Mouse (Mus musculus) CD4-positive, CD25-positive, alpha-beta regulatory T cell, adult 4 months (primary cell): ENCODE results near the gene Zfp512b. TPM values are rescaled to one million over a fixed set of nuclear protein-coding genes. Genes with fewer than 3 reads are reported as not detected.
A peak's percentile ranks its signal among the peaks of the same experiment; 100 is the strongest.

Source experiments
- ATAC-seq: one replicate; pipeline ENCODE4 v1.8.0; 2017
- polyA plus RNA-seq, 2 experiments: library from polyadenylated mRNA; unstranded; fragments of 100-300 nt; shearing (Covaris generic); gene quantifications; one replicate each; pipeline ENCODE4 v1.2.1; 2017

The Zfp512b gene
- polyA plus RNA-seq, 2 experiments from 2014 or later = 19.0 to 45.0 TPM

DNA sequence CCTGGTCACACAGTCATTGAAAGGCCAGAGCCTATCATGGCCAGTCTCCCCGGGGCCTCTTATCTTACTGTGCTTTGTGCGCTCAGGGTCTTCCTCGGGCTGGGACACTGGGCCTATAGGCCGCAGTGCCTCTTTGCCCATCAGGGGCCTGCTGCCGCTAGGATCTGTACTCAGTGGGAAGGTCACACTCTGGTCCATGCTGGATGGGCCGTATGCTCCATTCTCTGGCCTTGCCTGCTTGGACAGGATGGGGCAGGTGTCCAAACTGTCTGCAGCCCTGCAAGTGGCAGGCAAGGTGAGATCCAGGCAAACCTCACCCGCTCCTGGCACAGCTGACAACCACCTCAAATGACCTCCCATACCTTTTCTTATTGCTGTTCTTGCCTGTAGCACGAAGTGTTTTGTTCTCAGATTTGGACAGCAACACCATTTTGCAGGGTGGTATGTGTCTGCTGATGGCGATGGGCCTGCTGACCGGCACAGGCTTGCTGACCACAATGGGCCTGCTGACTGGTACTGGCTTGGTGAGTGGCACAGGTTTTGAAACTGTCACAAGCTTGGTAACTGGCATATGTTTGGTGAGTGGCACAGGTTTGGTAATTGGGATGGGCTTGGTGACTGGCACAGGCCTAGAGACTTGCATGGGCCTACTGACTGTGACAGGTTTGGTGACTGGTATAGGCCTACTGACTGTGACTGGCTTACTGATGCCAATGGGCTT lies 3.4 kb downstream of the Zfp512b start:
- ATAC-seq = no peak

DNA sequence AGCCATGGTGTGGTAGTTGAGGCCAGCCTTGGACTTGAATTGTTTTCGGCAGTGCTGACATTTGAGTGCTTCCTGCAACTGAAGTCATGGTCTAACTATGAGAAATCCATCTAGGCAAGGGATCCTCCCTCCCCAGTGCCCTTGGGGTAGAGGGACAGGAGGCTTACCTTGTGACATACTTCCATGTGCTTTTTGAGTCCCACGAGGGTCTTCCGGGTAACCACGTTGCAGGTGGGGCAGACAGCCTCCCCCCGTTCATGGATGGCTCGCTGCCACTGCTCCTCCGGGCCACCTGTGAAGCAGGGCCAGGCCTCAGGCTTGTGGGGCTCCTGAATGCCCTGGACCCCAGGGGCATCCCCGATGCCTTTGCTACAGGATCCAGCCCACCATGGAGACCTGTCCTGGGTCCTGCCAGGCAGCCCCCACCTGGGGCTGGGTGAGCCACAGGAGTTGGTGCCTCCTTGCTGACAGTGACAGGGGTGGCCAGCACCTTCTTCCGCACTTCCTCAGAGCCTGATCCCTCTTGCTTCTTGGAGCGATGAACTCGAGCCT lies 4.3 kb downstream of the Zfp512b start:
- ATAC-seq = no peak

DNA sequence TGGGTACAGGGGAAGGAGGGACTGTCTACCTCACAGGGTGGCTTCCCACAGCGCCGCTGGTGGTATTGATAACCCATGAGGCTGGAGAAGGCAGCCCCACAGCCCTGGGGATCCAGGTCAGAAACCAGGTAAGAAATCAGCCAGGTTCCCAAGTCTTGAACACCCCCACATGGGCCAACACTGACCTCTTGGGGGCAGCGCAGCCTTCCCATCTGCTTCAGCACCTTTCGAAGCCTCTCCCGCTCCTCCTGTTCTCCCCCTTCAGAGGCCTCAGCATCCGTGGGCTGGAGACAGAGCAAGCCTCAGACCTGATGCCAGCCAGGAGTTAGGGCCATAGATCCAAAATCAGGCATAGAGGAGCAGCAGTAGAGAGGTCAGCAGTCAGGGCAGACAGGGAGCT lies 4.8 kb downstream of the Zfp512b start:
- no peak for ATAC-seq

DNA sequence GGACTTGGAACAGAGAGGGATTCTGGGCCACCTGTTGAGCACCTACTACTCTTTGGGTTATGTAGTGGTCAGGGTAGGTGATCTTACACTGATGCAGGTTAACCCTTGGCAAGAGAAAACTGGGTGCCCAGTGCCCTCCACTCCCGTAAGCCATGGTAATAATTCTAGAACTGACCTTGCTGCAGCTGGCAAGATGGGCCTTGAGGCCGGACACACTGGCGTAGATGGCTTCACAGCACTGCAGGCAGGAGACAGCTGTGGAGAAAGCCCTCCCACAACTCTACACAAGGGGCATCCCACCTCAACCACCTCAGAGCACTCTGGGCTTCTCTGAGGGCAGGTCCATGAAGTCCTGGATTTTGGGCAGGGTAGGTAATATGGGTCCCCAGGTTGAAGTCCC lies 6.5 kb downstream of the Zfp512b start:
- ATAC-seq = no peak

DNA sequence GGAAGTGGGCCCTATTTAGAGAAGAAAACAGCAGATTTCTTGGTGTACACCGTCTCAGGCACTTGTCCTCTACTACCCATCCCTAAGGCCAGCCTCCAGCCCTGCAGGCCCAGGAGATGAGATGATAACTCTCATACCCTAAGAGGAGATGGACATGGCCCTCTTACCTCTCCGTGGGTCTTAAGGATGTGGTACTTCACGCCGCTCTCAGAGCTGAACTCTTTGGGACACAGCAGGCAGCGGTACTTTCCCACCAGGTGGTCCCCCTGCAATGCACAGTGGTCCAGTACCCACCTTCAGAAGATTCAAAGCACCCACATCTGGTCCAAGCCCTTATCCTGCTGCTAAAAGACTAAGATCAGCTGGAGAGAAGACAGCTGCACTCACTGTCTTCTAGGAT lies 7.1 kb downstream of the Zfp512b start:
- ATAC-seq = no peak

DNA sequence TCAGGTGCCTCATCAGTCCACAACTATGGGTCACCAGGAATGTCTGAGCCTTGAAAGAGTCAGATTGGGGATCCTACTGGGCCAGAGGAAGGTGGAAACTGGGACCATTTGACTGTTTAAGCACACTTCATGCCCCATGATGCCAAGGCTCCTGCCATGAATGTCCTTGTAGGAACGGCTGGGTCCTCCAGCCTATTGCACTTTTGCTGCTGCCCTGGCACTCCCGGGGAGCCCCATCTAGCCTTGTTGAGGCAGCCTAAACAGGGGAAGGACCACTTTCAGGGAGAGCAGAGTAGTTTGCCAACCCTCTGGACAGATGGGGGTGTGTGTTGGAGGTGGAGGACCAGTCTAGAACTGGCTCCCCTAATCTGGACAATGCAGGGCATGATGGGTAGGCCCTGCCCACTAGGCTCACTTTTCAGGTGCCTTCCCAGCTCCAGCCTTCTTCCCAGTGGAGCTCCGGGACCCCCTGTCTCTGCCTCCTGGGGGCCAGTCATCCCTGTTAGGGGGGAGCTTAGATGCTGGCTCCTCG lies 8.1 kb downstream of the Zfp512b start, which contains the start of gene Uckl1:
Gene Uckl1 (minus strand): TSS at position 482 of the 532 bp plus-strand sequence.
- ATAC-seq = no peak

DNA sequence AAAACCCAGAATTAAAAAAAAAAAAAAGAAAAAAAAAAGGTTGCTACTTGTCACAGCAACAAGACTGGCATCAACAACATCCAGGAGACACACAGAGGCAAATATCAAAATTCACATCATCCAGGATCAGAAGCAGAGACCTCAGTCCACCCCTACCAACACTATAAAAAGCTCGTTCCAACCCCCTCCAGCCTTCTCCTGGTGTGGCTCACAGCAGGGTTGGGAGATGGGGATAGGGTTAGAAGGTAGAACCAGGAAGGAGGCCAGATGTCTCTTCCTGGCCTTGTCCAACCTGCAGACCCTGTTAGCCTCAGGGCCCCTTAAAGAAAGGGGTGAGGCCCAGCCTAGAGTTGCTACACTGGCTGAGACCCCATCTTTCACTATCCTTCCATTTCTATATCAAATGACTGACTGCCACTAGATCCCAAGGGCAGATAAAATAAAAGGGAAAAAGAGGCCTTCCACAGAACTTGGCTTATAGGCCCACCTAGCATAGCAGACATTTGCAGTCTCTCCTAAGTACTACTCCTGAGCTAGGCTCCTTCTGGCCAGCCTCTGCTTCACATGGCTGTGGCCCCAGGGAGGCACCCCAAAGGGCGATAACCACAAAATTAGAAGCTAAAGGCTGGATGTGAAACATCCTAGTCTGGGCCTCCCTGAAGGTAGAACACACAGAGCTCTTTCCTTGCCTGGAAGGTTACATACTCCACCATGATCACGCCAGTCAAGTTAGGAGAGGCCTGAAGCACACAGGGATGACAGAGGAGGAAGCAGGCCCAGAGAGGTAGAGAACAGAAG lies 8.9 kb downstream of the Zfp512b start:
- ATAC-seq = no peak

DNA sequence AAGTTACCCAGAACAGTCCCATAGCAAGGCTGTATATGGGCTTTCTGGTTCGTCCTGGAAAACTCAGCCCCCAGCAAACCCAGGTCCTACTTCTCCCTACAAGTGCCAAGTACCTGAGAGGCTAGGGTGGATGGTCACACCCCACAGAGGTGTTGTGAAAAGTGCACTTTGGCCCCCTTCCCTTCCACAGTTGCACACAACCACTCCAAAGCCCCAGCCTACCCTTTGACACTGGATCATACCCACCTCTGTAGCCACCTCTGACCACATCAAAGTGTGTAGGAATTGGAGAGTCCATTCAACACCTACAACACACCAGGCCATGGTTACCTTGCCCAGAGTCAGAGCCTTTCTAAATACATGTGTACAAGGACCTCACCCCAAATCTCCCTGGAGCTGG lies 9.7 kb downstream of the Zfp512b start:
- no peak for ATAC-seq

DNA sequence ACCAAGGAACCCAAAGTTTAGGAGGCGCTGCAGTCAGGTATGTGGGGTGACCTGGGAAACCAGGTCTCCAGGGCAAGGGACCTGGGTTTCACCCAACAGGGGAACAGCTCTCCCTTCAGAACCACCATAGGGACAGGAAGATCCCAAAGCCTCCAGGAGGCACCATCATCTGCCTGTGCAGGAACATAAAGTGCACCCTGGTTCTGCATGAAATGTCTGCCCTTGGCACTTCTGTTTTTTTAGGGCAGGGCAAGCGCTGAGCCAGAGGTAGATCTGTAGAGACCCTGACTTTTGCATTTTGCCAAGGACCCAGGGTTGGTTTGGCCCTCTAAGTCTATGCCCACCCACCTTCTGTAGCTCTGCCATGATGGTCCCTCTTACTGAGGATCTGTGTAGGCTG lies 10.2 kb downstream of the Zfp512b start:
- no peak for ATAC-seq

DNA sequence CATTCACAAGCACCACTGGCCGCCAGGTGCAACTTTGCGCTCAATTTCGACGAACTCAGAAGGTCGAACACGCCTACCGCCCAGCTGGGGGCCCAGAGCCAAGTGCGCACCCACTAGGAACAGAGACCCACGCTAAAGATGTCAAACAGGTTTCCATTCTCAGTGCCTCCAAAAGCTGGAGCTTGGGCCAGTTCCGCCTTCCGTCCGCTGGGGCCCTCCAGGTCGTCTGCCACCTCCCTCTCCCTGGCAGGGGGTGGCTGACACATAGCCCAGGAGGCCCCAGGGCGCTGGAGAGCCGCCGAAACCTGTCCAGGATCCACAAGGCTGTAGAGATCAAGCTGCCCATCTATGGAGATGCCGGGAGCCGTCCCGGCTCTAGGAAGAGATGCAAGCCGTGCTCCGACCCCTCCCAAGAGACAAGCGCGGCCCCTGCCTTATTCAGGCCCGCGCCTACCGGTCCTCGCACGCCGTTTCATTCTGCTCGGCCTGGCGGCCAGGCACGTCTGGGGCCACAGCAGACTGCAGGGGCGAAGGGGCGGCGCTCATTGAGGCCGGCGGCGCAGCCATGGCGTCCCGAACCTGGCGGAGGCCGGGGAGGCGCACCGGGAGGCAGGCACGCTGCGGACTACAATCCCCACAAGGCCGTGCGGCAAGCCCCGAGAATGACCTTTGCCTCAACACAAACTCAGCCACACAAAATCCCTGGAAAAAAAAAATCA lies 11.0 kb downstream of the Zfp512b start:
- ATAC-seq = peak; percentile 76

DNA sequence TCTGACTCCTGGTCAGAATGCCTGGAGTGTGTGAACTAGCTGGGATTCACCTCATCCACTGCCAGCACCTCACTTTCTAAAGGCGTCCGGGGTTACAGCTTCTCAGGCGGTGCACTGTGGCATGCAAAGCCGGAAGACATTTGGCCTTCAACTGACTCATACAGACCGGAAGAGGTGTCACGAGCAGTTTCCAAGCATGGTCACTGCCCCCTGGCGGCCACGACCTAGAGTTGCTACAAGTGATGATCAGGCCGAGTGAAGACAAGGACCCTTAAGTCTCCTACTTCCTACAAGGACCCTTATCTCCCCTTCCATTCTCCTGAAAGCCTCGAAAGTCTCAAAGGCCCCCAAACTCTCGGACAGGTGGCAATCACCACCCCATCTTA lies 11.6 kb downstream of the Zfp512b start:
- ATAC-seq = peak; percentile 90

DNA sequence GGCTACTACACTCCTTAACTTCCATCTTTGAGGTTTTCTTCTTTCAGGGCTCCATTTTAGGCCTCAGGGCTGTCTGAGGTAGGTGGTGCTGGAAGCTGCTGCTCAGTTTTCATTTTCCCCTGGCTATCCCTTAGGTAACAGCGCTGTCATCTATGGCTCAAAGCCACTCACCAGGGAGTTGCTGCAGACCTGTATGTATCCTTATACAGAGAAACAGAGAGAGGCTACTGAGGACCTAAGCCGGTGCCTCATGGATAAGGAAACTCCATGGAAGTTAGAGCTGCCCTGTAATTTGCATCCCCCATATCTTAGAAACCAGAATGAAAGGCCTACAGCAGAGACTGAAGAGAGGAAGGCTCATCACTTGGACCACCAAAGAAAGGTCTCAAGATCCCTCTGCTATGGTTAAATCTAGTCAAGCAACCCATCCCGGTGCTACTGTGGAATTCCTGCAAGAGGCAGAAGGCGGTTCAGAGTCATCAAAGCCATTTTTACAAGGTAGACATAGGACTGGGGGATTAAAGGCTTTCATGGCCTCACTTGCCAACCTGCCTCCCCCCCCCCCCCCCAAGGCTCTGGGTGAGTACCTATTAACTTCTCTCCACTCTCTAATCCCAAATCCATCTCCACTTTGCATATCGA lies 12.4 kb downstream of the Zfp512b start:
- no peak for ATAC-seq

DNA sequence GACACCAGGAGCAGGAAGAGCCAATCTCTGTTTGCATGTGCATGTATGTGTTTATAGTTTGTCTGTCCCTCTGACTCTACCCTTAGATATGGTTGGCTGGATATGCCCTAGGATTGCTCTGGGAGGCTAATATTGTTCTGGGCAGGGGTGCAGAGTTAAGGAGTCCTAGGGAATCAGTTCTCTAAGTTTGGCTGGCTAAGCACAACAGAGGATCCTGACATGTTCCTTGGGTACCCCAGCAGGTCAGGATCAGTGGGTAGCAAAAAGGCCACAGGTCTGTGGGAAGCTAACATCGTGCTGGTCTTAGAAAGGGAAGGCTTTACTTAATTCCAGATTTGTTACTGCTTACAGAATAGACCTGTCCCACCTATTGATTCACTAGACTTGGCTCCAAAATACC lies 12.9 kb downstream of the Zfp512b start:
- ATAC-seq = no peak

DNA sequence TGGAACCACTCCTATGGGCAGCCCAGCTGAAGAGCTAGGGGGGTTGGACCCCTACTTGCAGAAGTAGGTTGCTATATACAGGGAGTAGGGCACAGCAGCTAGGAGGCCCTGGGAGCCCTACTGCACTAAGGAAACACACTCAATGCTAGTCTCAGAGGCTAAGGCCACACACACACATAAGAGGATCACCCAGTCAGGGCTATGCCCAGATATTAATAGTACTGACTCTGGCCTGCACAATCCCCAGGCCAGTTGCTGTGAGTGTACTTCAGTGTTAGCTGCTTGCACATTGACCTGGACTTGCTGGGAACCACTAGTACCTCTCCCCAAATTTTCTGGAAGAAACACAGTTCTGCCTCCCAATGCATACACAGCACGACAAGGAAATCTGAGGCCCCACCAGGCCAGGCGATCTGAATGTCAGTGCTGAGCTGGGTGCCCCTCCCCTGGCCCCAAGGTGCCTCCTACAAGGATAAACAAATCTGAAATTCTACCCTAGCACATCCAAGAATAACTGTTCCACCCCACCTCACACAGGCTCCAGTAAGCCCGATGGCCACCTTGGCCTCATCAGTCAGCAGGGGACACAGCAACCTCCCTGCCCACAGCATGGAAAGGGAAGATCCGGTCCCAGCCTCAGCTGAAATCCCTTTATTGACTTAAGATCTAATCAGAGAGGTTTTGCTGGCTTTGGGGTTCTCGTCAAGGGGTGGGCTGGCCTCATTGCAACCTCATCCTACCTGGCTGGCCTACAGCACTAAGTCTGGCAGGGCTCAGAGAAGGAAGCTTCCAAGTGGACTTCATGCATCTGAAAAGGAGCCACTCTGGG lies 13.6 kb downstream of the Zfp512b start:
- ATAC-seq = no peak

DNA sequence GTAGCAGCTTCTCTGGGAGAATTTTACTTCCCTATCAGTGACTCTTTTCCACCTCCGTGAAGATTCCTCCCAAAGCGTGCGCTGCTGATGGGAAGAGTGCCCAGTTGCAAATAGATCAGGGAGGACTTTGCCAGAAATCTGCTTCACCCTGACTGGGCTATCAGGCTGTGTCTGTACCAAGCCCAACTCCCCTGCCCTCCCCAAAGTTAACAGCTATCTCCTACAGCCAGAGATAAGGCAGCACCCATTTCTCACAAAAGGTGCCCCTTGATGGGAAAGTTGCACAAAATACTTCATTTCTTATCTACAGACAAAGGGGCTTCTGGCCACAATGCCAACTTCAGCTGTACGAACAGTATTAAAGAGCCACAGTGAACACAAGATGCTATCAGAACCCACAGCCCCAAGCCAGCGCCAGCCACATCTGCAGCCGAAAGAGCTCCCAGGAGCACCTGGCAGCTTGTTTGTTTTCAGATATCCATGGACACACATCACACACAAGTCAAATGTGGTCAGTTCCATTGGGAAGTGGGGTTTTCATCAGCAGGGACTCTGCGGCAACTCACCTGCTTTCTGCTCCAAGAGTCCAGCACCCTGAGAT lies 14.5 kb downstream of the Zfp512b start:
- no peak for ATAC-seq

DNA sequence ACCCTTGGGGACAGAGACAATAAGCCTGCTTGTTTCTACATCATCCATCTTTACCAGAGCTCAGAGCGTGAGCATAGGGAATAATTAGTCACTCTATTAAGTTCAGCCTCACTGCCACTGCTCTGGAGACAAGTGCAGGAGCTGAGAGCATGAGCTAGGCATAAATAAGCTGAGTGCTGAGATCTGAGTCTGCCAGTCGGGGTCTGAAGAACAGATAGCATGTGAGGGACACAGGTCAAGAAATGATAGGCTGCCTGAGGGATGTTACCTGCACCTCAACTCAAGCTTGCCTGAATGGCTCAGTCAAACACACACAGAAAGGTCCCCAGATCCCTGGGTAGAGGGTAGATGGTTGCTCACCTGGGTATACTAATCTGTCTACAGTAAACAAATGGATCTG lies 15.5 kb downstream of the Zfp512b start:
- ATAC-seq = no peak

DNA sequence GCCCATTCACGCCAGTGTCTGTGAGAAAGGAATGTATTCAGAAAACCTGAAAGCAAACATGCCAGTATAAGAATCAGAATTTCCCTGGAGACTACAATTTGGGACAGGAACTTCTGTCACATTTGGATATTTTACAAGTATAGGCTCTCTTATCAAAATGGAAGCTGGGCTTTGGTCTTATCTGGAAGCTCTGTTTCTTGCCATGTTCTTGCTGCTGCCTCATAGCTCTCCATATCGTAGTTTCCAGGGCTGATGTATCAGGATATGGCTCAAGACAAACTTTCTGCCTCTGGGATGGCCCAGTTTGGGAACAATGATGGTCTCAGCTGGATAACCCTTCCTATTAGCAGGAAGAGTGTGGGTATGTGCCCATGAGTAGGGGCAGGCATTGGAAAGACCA lies 16.0 kb downstream of the Zfp512b start:
- no peak for ATAC-seq

DNA sequence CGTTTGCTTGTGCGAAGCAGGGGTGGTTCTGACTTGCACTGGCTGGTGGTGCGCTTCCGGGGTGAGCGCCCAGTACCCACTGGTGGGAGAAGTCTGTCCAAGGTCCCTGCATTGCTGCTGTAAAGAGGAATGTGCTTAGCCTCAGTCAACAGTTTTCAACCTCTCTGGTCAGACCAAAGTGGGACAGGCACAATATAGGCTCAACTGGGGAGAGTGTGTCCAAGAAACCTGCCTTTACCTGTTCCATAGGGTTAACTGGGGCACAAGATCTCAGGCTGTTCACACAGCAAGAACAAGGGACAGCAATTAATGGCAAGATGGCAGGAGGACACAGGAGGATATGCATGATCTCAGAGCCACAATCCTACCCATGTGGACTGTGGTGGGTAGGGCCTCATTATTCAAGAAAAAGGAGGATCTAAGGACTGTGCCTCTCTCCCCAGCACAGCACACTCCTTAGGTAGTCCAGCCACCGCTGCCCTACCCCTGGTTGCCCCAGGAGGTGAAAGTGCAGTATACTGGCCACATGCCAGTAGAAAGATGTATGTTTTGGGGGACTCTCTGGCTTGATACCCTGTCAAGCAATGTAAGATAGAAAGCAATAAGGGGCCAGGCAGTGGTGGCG lies 17.6 kb downstream of the Zfp512b start:
- no peak for ATAC-seq

DNA sequence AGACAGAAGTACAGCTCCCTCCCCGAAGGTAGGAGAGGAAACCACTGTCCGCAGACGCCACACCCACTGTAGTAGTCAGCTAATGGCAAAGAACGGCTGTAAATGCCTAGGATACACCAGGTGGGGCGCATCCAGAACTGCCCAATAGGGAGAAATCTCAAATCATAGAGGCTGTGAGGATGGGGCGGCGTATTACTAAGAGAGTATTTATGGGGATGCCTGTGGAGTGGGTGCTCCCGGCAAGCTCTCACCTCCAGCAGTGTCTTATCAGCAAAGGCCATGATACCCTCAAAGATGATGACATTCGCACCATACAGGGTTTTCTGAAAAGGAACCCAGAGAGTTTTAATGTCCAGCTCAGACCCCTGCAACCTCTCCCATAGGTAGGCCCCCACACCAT lies 18.6 kb downstream of the Zfp512b start:
- no peak for ATAC-seq
